Mouse (Mus musculus) hindbrain, postnatal 0 days (tissue): ENCODE measurements around the gene Slain2. TPM values are rescaled to one million over a fixed set of nuclear protein-coding genes. Genes with fewer than 3 reads are reported as not detected.
"Not testable (repeated sequence)": the region's sequence is repeated elsewhere in the genome, so short reads cannot be mapped to it uniquely, and the experiment has no call there.

ENCODE experiments used
- ATAC-seq: fragments of 200-750 bp; cut with Nextera tagmentation; 2 replicates; pipeline ENCODE4 v1.8.0; 2017; ENCODE audit warnings: mild to moderate bottlenecking, moderate TSS enrichment, moderate library complexity
- DNase-seq: peaks from one replicate; pipeline ENCODE4 v3.0.0-alpha.2; 2015; ENCODE audit warnings: low spot score
- H3K27ac ChIP-seq: fragments of 300-500 bp; sonication (generic); 2 replicates; pipeline ENCODE4 v1.5.1; 2014; ENCODE audit warnings: mild to moderate bottlenecking
- H3K27me3 ChIP-seq: fragments of 300-500 bp; sonication (generic); 2 replicates; pipeline ENCODE4 v1.6.1; 2014; ENCODE audit warnings: low read length, mixed read lengths; ENCODE audit not compliant: insufficient read depth
- H3K36me3 ChIP-seq: fragments of 300-500 bp; sonication (generic); 2 replicates; pipeline ENCODE4 v1.6.1; 2014; ENCODE audit warnings: low read length, mixed read lengths; ENCODE audit not compliant: insufficient read depth
- H3K4me1 ChIP-seq: fragments of 300-500 bp; sonication (generic); 2 replicates; pipeline ENCODE4 v1.6.1; 2014; ENCODE audit warnings: antibody characterized with exemption, low read length, mixed read lengths; ENCODE audit not compliant: insufficient read depth
- H3K4me2 ChIP-seq: fragments of 300-500 bp; sonication (generic); 2 replicates; pipeline ENCODE4 v1.6.1; 2014; ENCODE audit warnings: low read depth, mild to moderate bottlenecking, low read length, moderate library complexity, mixed read lengths
- H3K4me3 ChIP-seq: fragments of 300-500 bp; sonication (generic); 2 replicates; pipeline ENCODE4 v1.5.1; 2014; ENCODE audit warnings: low read length
- H3K9ac ChIP-seq: fragments of 300-500 bp; sonication (generic); replicated peaks from 2 replicates; pipeline ENCODE4 v1.6.1; 2014; ENCODE audit warnings: mild to moderate bottlenecking, low read length, moderate library complexity, mixed read lengths
- H3K9me3 ChIP-seq: fragments of 300-500 bp; sonication (generic); 2 replicates; pipeline ENCODE4 v1.6.1; 2016; ENCODE audit warnings: low read length, mixed read lengths
- CTCF ChIP-seq: IDR thresholded peaks from 2 replicates; pipeline ENCODE4 v1.5.1; 2016; ENCODE audit warnings: antibody characterized with exemption, control low read depth, low read depth
- WGBS: fragments of 180-500 bp; shearing (Covaris S2); extraction: QIAGEN DNeasy Blood & Tissue Kit; methylation state at CpG from one replicate; pipeline ENCODE4 v1.1.7; 2014; 5-methylcytosine and 5-hydroxymethylcytosine counted together
- polyA plus RNA-seq: library from polyadenylated mRNA; unstranded; fragments of >200 nt; fragmentation: Nextera tagmentation; extraction: Ambion mirVana; gene quantifications from 2 replicates; pipeline ENCODE4 v1.2.1, GENCODE M21; 2015
- total RNA-seq: library from RNA; depleted of rRNA; stranded (reverse); fragments of >200 nt; gene quantifications from 2 replicates; pipeline ENCODE4 v1.2.3, GENCODE M21; 2014

Gene Slain2
- total and polyA plus RNA-seq, 2 experiments from 2014 or later, result 10.0 to 37.4 TPM

DNA sequence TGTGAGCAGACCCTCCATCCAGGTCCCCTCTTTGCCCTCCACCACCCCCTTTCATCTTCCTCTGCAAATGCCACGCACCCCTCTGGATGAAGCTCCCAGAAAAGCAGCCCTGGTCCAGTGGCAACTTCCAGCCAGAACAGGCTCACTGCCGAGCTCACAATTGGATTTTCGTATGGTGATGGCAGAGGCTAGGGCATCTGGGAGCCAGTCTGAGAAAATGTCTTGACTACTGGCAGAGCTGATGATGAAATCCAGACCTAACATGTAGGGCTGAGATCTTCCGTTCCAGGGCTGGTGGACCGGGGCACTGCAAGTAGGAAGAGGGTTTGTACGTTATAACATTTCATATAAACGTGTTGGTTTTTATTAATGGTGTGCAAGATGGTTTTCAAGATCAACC is 73.7 kb downstream of the Slain2 start:
- ATAC-seq (no peak), DNase-seq (no peak)
- H3K4me2 ChIP-seq, result no peak overlapping the region
- no peaks in the 10 kb centered on the region for H3K9me3 ChIP-seq
- H3K27ac ChIP-seq, result no peak overlapping the region
- 91% methylated on average over 7 of the region's 7 CpGs for WGBS
- no peak for TF ChIP-seq CTCF
- no peaks in the 10 kb centered on the region for H3K4me1 ChIP-seq
- no peaks in the 10 kb centered on the region for H3K36me3 ChIP-seq
- no peak overlapping the region for H3K9ac ChIP-seq
- no peak overlapping the region for H3K4me3 ChIP-seq
- H3K27me3 ChIP-seq, result no peaks in the 10 kb centered on the region

DNA sequence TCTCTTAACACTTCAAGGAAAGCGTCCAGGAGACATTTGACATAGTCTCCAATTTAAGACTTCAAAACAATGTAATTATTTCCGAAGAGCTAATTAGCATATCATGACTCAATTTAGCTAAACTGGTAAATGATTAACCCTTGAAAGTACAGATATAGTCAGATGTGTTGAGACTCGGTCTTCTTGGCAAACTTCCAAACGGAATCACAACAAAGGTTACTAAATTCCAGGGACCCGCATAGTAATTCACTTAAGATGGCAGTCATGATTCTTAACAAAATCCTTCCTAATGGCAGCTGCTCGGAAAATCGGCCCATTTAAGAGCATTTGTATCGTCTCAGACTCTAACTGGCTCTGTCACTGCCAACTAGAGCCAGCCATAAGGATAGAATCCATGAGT is 75.7 kb downstream of the Slain2 start:
- H3K36me3 ChIP-seq, result no peaks in the 10 kb centered on the region
- no peaks in the 10 kb centered on the region; the same call in 1 of the 2 replicates for H3K4me1 ChIP-seq
- no peak overlapping the region for H3K4me3 ChIP-seq
- no peak overlapping the region for H3K9ac ChIP-seq
- no peaks in the 10 kb centered on the region for H3K27me3 ChIP-seq
- 55% methylated on average over 8 of the region's 8 CpGs for WGBS
- TF ChIP-seq CTCF, result no peak
- no peak for ATAC-seq
- no peak overlapping the region for H3K27ac ChIP-seq
- no peaks in the 10 kb centered on the region for H3K9me3 ChIP-seq
- no peak overlapping the region for H3K4me2 ChIP-seq
- DNase-seq, result no peak

DNA sequence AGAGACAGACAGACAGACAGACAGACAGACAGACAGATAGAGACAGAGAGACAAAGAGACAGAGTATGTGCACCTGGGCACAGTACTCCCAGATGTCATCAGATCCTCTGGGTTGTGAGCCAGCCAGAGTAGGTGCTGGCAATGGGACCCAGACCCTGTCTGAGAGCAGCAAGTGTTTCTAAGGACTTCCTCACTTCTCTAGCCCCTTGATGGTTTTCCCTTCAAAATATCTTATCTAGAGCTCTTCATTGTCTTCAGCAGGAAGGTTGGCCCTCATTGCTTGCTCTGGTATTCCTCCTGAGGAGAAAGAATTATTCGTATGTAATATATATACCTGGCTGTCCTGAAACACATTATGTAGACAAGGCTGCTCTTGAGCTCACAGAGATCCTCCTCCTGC is 78.4 kb downstream of the Slain2 start:
- no peaks in the 10 kb centered on the region; the same call in 1 of the 2 replicates for H3K4me1 ChIP-seq
- no peaks in the 10 kb centered on the region for H3K36me3 ChIP-seq
- no peaks in the 10 kb centered on the region for H3K27me3 ChIP-seq
- DNase-seq (no peak), ATAC-seq (no peak)
- no peak overlapping the region for H3K4me3 ChIP-seq
- no peak overlapping the region for H3K4me2 ChIP-seq
- no peak overlapping the region for H3K27ac ChIP-seq
- no peak for TF ChIP-seq CTCF
- H3K9me3 ChIP-seq, result no peaks in the 10 kb centered on the region
- 87% methylated on average over 1 of the region's 1 CpGs for WGBS
- H3K9ac ChIP-seq, result no peak overlapping the region

DNA sequence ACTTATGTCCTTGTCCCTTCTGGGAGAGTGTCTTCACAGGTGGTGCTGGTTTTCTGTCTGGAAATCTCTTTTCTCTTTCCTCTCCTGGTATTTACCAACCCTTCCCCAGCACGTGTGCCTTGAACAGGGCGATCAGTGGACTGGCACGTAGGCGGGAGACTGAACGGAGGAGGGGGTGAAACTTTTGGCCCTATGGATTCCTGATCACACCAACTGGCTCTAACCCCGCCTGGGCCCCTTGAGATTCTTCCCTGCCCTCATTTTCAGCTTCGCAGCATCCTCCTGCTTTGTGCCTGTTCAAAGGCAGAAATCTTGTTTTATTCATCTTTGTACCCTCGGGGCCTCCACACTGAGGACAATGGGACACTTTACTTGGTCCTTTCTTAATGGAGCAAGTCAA is 80.3 kb downstream of the Slain2 start:
- TF ChIP-seq CTCF, result no peak
- no peak for DNase-seq
- H3K9ac ChIP-seq, result no peak overlapping the region
- no peak overlapping the region for H3K27ac ChIP-seq
- no peaks in the 10 kb centered on the region for H3K36me3 ChIP-seq
- no peak overlapping the region for H3K4me3 ChIP-seq
- ATAC-seq, result no peak
- H3K4me1 ChIP-seq, result no peaks in the 10 kb centered on the region; the same call in 1 of the 2 replicates
- WGBS, result 30% methylated on average over 8 of the region's 8 CpGs
- no peaks in the 10 kb centered on the region for H3K27me3 ChIP-seq
- no peaks in the 10 kb centered on the region for H3K9me3 ChIP-seq
- no peak overlapping the region for H3K4me2 ChIP-seq

DNA sequence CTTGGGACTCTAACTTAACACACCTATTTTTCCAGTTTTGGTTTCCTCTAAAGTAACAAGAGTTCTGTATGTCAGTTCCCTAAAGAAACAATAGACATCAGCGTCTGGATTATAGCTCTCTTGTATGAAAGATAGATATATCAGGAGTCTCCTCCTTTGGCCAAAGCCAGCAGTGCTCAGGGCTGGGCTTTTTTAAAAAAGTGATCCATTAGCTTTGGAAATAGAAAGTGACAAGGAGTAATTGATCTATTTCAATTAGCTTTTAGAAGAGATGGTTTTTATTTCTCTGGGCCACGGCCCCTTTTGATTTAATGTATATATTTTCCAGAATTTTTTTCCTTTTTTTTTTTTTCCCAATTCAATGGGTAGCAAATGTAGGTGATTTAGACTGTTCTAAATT is 80.8 kb downstream of the Slain2 start:
- DNase-seq (no peak), ATAC-seq (no peak)
- Histone ChIP-seq H3K4me2 (no peak overlapping the region), H3K4me1 (no peaks in the 10 kb centered on the region; the same call in 1 of the 2 replicates), H3K36me3 (no peaks in the 10 kb centered on the region), H3K9me3 (no peaks in the 10 kb centered on the region), H3K4me3 (no peak overlapping the region), H3K27ac (no peak overlapping the region), H3K9ac (no peak overlapping the region), H3K27me3 (no peaks in the 10 kb centered on the region)
- no peak for TF ChIP-seq CTCF
- WGBS, result 45% methylated on average over 2 of the region's 2 CpGs

DNA sequence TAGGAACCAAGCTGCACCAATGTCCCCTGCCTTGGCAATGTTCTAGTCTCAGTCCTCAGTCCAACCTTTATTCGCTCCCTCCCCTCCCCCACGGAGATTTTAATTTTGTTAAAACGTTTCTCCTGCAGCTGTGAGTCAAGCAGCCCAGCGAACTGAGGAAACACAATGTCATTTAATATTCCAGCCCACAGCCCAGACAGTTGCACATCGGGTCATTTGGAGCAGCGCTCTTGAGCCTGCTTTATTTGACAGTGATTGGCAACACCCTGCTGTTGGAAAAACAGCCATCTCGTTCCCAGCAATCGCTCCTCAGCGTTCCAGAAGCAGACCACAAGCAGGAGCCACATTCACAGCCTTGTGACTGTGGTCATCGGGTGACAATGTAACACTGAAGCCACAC is 81.3 kb downstream of the Slain2 start:
- DNase-seq (no peak), ATAC-seq (0 out of 2 replicates have a peak, but pooled peaks have one; percentile 27)
- Histone ChIP-seq H3K9me3 (no peaks in the 10 kb centered on the region), H3K4me2 (no peak overlapping the region; the same call in 1 of the 2 replicates), H3K4me1 (no peaks in the 10 kb centered on the region; the same call in 1 of the 2 replicates), H3K27me3 (no peaks in the 10 kb centered on the region), H3K9ac (no peak overlapping the region), H3K4me3 (no peak overlapping the region), H3K27ac (no peak overlapping the region), H3K36me3 (no peaks in the 10 kb centered on the region)
- whole genome bisulfite sequencing, result 8% methylated on average over 10 of the region's 10 CpGs
- TF ChIP-seq CTCF, result no peak

DNA sequence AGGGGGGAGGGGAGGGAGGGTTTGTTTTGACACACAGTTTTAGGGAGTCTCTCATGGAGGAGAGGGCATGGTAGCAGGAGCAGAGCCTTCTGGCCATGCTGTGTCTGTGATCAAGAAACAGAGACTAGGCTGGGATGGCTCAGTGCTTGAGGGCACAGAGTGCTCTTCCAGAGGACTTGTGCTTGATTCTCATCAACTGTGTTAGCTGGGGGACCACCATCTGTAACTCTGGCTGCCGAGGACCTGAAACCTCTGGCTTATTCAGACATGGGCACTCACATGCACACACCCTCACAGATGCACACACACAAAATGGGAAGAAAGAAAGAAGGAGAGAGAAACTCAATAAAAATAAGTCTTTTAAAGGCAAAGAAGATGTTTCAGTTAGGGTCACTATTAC is 84.4 kb downstream of the Slain2 start:
- H3K36me3 ChIP-seq, H3K4me3 ChIP-seq, H3K27me3 ChIP-seq, DNase-seq, ATAC-seq, H3K4me2 ChIP-seq, H3K9me3 ChIP-seq, H3K27ac ChIP-seq, H3K4me1 ChIP-seq, H3K9ac ChIP-seq: not testable (repeated sequence)
- WGBS, result 88% methylated on average over 1 of the region's 1 CpGs
